Mouse (Mus musculus): ENCODE data around the gene Tecta. TPM values are rescaled to one million over a fixed set of nuclear protein-coding genes. Genes with fewer than 3 reads are reported as not detected.
A peak's percentile ranks its signal among the peaks of the same experiment; 100 is the strongest.

Tecta gene
- polyA plus RNA-seq, 1 experiment from 2014 or later, result 0.05 TPM

DNA sequence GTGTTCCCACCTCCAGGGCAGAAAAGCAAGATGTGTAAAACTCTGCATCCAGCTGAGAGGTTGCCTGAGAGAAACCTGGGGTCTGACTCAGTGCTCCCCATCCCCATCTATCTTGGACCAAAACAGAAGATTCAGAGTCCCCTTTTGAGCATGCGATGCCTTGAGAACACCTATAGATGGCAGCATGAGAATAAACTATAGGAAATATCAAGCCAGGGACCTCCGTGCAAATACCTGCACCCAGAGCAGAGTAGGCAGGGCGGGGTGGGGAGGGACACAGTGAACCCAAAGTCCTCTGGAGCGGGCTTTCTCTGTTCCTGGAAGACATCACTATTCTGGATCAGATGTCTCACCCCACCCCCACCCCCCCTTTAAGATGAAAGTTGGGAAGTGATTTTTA, 11.2 kb downstream of the Tecta start:
- H3K27me3 ChIP-seq (ENCODE audit: insufficient read depth, low read length), result no peaks in the 10 kb centered on the region
- ATAC-seq (ENCODE audit: insufficient read depth) (no peak), DNase-seq (peak; percentile 39)
- no peak overlapping the region for H3K4me3 ChIP-seq (ENCODE audit: low read depth, low read length)
- H3K36me3 ChIP-seq (ENCODE audit: insufficient read depth), result no peaks in the 10 kb centered on the region
- H3K4me2 ChIP-seq, result no peak overlapping the region
- no peak overlapping the region for H3K9ac ChIP-seq
- TF ChIP-seq CTCF (IDR thresholded peaks at IDR 0.05; ENCODE audit: low read depth), result peak; percentile 51
- H3K4me1 ChIP-seq (ENCODE audit: insufficient read depth), result no peaks in the 10 kb centered on the region
- H3K9me3 ChIP-seq (ENCODE audit: low read depth, low read length), result no peaks in the 10 kb centered on the region
- WGBS, result 39% methylated on average over 4 of the region's 4 CpGs
- no peak overlapping the region for H3K27ac ChIP-seq (ENCODE audit: low read depth)

DNA sequence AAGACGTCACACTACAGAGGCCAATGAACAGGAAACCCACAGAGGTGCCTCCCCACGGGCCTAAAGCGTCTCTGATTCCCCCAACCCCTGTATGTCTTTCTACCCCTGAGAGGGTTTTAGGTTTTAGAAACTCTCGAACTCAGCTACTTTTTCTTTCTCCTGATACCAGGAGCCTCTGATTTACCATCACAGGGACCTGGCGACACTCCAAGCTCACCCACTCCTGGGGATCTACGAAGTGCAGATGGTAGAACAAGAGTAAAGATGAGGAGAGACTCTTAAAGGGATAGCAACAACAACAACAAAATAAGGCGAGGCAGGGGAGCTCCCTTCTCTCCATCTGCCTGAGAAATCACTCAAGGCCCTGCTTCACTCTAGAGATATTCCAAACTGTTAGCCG, 12.7 kb downstream of the Tecta start:
- H3K9me3 ChIP-seq (ENCODE audit: low read depth, low read length), result no peaks in the 10 kb centered on the region
- no peak for DNase-seq
- no peak overlapping the region for H3K27ac ChIP-seq (ENCODE audit: low read depth)
- no peak overlapping the region for H3K4me2 ChIP-seq
- no peak for TF ChIP-seq CTCF (IDR thresholded peaks at IDR 0.05; ENCODE audit: low read depth)
- H3K4me1 ChIP-seq (ENCODE audit: insufficient read depth), result no peaks in the 10 kb centered on the region
- no peak overlapping the region for H3K4me3 ChIP-seq (ENCODE audit: low read depth, low read length)
- no peaks in the 10 kb centered on the region for H3K36me3 ChIP-seq (ENCODE audit: insufficient read depth)
- no peaks in the 10 kb centered on the region for H3K27me3 ChIP-seq (ENCODE audit: insufficient read depth, low read length)
- 68% methylated on average over 8 of the region's 8 CpGs for WGBS
- no peak for ATAC-seq (ENCODE audit: insufficient read depth)
- no peak overlapping the region for H3K9ac ChIP-seq

DNA sequence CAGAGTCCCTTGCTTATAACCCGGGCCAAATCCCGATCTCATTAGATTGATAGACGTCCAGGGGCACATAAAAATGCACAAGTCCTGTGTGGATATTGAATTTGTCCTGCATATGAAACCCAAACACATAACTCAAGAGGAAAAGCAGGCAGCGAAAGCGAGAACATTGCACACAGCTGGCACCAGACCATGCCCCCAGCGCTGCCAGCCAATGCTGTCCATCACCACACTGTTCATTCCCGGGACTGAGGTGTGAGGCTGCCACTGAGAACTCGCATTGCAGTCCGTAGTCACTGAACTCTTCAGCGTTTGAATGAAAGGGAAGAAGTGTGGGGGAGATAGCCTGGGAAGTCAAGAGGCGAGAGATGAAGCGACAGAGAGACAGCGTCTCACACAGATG, 14.1 kb downstream of the Tecta start:
- Histone ChIP-seq H3K9me3 (ENCODE audit: low read depth, low read length) (no peaks in the 10 kb centered on the region), H3K4me2 (no peak overlapping the region), H3K4me3 (ENCODE audit: low read depth, low read length) (no peak overlapping the region), H3K27me3 (ENCODE audit: insufficient read depth, low read length) (no peaks in the 10 kb centered on the region), H3K36me3 (ENCODE audit: insufficient read depth) (no peaks in the 10 kb centered on the region), H3K4me1 (ENCODE audit: insufficient read depth) (no peaks in the 10 kb centered on the region), H3K9ac (no peak overlapping the region), H3K27ac (ENCODE audit: low read depth) (no peak overlapping the region)
- 69% methylated on average over 13 of the region's 13 CpGs for WGBS
- ATAC-seq (ENCODE audit: insufficient read depth), result no peak
- TF ChIP-seq CTCF (IDR thresholded peaks at IDR 0.05; ENCODE audit: low read depth), result no peak
- no peak for DNase-seq

DNA sequence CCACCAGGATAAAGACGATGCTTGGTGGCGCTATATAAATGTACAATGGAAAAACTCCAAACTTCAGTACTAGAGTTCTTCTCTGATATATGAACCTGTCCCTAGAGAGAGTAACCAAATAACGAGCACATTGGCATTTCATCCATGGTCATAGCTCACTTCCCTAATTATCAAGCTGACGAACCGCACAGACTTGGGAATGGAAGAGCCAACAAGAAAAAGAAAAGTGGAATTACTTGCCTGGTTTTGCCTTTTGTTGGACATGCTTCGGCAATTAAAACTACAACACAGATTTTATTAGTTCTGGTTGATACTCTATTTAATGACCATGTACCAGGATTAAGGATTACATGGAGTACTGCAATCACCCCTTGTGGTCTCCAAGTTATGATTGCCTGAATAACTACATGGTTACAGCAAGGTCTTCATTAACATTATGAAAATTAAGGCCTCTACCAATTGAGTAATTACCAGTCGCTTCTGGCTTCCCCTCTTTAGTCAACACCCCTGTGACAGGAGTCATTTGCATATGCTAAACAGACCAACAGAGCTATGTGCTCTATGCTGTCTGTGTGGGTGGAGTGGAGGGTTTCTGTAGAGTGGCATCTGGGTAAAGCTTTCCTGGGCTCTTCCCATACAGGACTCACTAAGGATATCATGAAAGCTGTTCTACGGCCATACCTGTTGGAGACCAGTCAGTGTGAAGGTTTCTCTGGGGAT, 16.9 kb downstream of the Tecta start:
- H3K9me3 ChIP-seq (ENCODE audit: low read depth, low read length), result no peaks in the 10 kb centered on the region
- no peak overlapping the region for H3K27ac ChIP-seq (ENCODE audit: low read depth)
- no peaks in the 10 kb centered on the region for H3K4me1 ChIP-seq (ENCODE audit: insufficient read depth)
- H3K27me3 ChIP-seq (ENCODE audit: insufficient read depth, low read length), result no peaks in the 10 kb centered on the region
- DNase-seq (no peak), ATAC-seq (ENCODE audit: insufficient read depth) (no peak)
- H3K36me3 ChIP-seq (ENCODE audit: insufficient read depth), result no peaks in the 10 kb centered on the region
- no peak for TF ChIP-seq CTCF (IDR thresholded peaks at IDR 0.05; ENCODE audit: low read depth)
- no peak overlapping the region for H3K4me2 ChIP-seq
- H3K4me3 ChIP-seq (ENCODE audit: low read depth, low read length), result no peak overlapping the region
- 86% methylated on average over 8 of the region's 8 CpGs for WGBS
- no peak overlapping the region for H3K9ac ChIP-seq

DNA sequence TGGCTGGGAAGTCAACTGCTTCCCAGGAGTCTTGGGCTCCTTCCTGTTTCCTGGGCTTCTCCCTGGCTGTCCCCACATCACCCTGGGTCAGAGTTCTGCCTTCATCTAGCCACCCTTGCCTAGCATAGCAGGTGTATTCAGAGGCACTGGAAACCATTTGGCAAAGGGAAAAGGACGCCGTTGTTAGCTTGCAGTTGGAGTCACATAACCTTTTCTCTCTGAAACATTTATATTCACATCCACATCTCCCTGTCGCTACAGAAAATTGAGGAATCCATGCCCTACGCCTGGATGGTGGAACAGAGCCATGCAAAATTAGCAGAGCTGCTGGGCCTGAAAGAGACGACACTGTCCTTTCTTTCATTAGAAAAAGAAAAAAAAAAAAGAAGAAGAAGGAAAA, 17.7 kb downstream of the Tecta start:
- no peak for ATAC-seq (ENCODE audit: insufficient read depth)
- 84% methylated on average over 5 of the region's 5 CpGs for WGBS
- H3K9me3 ChIP-seq (ENCODE audit: low read depth, low read length), result no peaks in the 10 kb centered on the region

DNA sequence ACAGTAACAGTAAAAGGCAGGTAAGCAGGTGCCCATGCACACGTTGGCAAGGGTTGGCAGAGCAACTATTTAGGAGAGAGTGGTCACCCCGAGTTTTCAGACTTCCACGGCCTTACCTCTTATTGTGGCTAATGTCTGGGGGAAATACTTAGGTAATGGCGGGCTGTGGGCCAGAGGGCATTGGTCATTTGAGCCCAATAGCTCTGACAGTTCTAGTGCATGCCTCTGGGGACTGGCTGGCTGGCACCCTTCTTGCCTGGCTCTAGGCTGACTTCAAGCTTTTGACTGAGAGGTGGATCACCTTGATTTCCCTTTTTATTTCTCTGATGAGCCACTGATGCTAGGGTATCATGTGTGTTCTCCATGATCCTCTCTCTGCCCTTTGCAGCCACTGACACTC, 21.7 kb downstream of the Tecta start:
- Histone ChIP-seq H3K27me3 (ENCODE audit: insufficient read depth, low read length) (no peaks in the 10 kb centered on the region), H3K4me3 (ENCODE audit: low read depth, low read length) (no peak overlapping the region), H3K36me3 (ENCODE audit: insufficient read depth) (no peaks in the 10 kb centered on the region), H3K4me1 (ENCODE audit: insufficient read depth) (no peaks in the 10 kb centered on the region), H3K4me2 (no peak overlapping the region), H3K27ac (ENCODE audit: low read depth) (no peak overlapping the region), H3K9me3 (ENCODE audit: low read depth, low read length) (no peaks in the 10 kb centered on the region), H3K9ac (no peak overlapping the region)
- DNase-seq (no peak), ATAC-seq (ENCODE audit: insufficient read depth) (no peak)
- no peak for TF ChIP-seq CTCF (IDR thresholded peaks at IDR 0.05; ENCODE audit: low read depth)
- 87% methylated on average over 4 of the region's 4 CpGs for WGBS

More for the DNA sequence above, 17.7 kb downstream of the Tecta start:
- H3K4me2 ChIP-seq, result no peak overlapping the region
- no peak overlapping the region for H3K4me3 ChIP-seq (ENCODE audit: low read depth, low read length)
- H3K27me3 ChIP-seq (ENCODE audit: insufficient read depth, low read length), result no peaks in the 10 kb centered on the region
- TF ChIP-seq CTCF (IDR thresholded peaks at IDR 0.05; ENCODE audit: low read depth), result no peak
- no peak for DNase-seq
- H3K4me1 ChIP-seq (ENCODE audit: insufficient read depth), result no peaks in the 10 kb centered on the region
- H3K36me3 ChIP-seq (ENCODE audit: insufficient read depth), result no peaks in the 10 kb centered on the region
- no peak overlapping the region for H3K27ac ChIP-seq (ENCODE audit: low read depth)
- H3K9ac ChIP-seq, result no peak overlapping the region

DNA sequence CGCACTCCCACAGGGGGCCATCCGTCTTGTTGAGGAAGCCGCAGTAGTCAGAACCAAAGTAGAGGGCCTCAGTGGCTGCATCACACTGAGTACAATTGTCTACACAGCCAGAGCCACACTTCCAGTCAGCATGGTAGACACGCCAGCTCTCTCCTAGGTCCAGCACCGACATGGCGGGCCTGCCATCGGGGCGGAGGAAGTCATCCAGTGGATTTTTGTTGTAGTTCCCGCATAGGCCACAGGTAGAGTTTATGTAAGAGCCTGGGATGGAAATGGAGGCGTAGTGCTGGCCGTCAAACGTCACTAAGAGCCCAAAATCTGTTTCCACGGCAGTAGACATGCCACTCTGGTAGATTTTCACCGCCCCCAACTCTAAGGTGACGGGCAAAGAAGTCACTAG, 22.1 kb downstream of the Tecta start:
- DNase-seq (no peak), ATAC-seq (ENCODE audit: insufficient read depth) (no peak)
- Histone ChIP-seq H3K27me3 (ENCODE audit: insufficient read depth, low read length) (no peaks in the 10 kb centered on the region), H3K4me2 (no peak overlapping the region), H3K36me3 (ENCODE audit: insufficient read depth) (no peaks in the 10 kb centered on the region), H3K27ac (ENCODE audit: low read depth) (no peak overlapping the region), H3K4me3 (ENCODE audit: low read depth, low read length) (no peak overlapping the region), H3K9me3 (ENCODE audit: low read depth, low read length) (no peaks in the 10 kb centered on the region), H3K9ac (no peak overlapping the region), H3K4me1 (ENCODE audit: insufficient read depth) (no peaks in the 10 kb centered on the region)
- TF ChIP-seq CTCF (IDR thresholded peaks at IDR 0.05; ENCODE audit: low read depth), result no peak
- WGBS, result 89% methylated on average over 15 of the region's 15 CpGs

Data from lung, embryonic 14.5 days (tissue).